Mouse (Mus musculus) thymus, adult 18-20 months (tissue): Measurements from ENCODE around the gene Nptxr.

ENCODE experiments used
- DNase-seq, 2 experiments: peaks; one replicate each; pipeline ENCODE4 v3.0.0; 2022; ENCODE audit warnings: mixed read lengths in 2 of 2

Gene Nptxr

DNA sequence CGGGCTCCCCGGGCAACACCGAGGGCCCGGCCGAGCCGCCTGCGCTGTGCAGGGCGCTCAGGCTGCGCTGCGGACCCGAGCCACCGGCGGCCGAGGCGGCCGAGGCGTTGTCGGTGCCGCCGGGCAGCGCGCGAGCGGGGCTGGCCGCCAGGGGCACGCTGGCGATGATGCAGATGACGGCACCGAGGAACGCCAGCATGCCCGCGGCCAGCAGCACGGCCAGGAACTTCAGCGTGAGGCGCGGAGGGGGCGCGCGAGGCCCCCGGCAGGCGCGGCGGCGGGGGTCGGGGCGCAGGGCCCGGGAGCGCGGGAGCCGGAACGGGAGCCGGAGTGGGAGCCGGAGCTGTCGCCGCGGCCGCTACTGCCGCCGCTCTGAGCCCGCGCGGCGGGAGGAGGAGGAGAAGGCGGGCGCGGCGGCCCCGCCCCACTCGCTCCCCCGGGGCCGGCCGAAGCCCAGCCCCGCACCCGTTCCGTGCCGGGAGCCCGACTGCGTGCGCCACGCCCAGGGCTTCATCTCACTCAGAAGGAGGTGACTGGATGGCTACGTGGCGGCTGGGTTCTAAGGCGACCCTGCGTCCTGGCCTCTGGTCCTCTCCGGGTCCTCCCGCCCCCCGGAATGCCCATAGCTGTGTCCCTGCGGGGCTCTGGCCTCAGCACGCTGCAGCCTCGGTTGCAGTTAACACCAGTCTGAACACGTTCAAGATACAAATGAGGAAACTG lies at the start of gene Nptxr:
Gene Nptxr, minus strand, starts transcription at position 415 of the 720 bp plus-strand sequence.
- DNase-seq: no peak

DNA sequence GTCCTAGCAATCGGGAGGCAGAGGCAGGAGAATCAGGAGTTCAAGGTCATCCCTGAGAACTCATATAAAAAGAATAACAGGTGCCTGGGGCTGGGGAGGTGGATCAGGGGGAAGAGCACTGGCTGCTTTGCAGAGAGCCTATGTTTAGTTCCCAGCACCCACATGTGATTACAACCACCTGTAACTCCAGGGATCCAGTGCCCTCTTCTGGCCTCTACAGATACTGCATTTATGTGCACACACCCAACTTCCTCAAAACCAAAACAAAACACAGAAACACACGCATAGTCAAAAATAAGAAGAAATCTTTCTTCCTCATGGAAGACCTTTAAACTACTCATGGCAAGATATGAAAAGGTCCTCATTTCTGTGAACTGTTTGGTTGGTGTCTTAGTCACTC lies 45.6 kb upstream of the Nptxr start:
- DNase-seq: no peak

DNA sequence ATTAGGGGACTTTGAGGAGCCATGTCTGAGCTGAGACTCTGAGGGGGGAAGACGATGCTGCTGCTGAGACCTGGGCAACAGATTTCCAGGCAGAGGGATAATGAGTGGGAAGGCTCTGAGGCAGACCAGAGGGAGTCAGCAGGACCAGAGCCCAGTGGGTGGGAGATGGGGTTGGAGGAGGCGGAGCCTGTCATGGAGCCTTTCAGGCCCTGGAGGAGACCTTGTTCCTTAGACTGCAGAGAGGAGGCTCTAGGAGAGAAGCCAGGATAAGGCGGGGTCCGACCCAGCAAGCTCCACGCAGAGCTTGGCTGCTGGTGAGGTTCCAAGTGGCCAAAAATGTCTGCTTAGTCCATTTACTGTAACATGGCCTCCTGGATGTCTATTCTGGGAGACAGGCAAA lies 42.5 kb upstream of the Nptxr start:
- DNase-seq: no peak

DNA sequence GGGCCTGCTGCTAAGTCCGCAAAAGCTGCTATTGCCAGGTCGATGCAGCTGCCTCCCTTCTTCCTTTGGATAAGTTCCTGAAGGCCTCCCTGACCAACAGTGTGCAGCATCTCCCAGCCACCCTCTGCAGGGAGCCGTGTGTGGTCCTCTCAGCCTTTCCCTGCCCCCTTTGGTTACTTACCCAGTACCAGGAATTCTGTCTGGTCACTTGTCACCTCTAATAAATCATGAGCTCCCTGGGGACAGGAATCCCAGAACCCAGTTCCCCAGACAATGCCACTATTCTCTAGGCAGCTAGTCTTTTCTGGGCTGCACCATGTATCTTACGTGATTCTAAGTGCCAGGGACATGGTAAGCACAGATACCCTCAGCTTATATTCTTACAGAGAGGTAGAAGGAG lies 41.4 kb upstream of the Nptxr start:
- no peak for DNase-seq

DNA sequence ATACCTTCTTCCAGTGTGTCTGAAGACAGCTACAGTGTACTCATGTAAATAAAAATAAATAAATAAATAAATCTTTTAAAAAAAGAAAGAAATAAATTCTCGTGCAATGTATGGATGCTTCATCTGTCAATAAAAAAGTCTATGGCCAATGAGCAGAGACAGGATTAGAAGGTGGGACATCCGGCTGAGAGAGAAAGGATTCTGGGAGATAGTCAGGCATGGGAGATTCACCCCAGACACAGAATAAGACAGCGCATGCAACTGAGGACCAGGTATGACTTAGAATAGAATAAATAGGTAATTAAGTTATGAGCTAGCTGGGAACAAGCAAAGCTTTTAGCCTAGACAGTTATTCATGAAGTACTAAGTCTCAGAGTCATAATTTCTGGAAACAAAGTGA lies 38.4 kb upstream of the Nptxr start:
- no peak for DNase-seq

DNA sequence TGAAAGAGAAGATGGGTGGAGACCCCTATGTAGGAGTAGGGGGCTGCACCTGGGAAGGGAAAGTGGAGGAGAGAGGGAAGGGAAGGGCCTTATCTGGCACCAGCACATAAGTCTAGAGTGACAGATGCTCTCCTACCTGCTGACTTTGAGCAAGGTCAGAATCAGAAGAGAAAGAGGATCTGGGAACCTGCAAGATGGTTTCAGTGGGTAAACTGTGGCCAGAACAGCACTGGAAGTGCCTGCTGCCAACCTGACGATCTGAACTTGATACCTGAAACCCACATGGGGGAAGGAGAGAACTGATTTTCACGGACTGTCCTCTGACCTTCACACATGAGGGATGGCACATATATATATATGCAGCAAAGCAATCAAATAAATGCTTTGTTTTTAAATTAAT lies 35.7 kb upstream of the Nptxr start:
- no peak for DNase-seq

DNA sequence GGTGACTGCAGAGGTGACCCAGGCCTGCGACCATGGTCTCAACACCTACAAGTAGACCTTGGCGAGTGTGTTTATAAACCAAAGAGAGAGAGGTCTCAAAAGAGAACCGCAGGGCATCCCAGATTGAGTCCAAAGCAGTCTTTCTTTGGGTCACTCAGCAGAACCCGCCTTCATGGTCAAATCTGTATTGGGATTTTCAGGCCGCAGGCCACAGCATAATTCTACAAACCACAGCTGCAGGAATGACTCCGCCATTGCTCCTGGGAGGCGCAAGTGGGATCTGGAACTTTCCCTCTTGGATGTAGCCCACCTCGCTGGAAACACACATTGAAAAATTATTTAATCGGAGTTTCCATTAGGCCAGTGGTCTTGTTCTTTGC lies 30.3 kb upstream of the Nptxr start:
- DNase-seq: no peak

DNA sequence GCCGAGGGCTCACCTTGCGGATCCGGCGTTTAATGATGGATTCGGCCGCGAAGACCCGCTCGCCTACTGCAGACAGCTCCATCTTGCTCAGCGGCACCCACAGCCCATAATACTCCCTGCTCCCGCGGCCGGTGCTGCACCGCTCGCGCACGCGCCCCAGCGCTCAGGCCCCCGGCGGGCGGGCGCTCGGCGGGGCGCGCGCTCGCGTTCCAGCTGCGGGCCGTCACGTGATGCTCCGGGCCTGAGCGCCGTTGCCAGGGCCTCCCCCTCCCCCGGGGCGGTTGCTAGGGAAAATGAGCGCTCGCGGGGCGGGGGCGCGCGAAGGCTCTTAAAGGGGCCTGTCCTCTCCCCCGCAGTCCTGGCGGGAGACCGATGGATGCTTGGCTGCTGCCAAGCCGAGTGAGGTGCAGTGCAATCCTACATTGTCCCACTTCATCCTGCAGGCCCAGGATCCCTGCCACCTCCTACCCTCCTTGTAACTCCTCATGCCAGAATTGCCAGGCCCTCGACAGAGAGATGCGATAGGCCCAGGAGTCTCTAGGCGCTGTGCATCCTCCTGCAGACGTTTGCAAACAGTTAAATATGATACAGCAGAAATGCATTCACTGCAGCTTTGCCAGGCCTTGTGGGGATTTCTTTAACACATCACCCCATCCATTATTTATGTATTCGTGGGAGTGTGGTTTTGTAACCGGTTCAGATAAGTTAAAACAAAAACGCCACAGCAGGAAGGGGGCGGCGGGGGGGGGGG lies 29.7 kb upstream of the Nptxr start, which contains the start of the genes Npcd and Cbx6:
Gene Npcd, minus strand, starts transcription at position 108 of the 751 bp plus-strand sequence.
Gene Cbx6, minus strand, starts transcription at position 559 of the 751 bp plus-strand sequence.
- DNase-seq: peak; percentile 91 to 93

DNA sequence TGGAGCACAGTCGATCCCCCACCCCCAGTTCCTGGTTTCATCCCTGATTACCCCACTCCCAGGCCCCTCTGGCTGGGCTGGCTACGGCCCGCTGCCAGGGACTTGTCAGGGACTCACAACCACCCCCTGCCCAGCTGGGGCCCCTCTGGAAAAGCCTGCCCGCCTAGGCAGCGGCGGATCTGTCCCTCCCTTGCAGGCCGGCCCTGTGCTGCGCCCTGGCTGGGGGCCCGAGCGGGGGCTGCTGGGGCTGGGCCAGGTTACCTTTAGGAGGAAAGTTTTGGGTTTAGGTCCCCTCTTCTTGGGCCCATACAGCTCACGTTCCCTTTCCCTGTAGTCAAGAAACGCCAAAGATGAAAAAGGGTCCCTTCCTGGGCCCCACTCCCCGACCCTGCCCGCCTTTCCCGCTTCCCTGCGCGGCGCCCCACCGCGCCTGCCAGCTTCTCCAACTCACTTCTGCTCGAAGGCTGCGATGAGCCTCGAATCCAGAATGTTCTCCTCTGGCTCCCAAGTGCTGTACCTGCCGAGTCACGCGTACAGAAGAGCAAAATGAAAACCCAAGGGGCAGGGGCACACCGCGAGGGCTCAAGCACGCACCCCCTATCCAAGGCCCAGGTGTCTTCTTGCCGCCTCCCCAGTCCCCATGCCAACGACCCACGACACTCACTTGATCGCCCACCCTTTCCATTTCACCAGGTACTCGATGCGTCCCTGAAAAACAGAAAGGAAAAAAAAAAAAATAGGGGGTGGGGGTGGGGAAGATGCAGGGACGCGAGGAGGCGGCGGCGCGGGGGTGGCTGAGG lies 28.9 kb upstream of the Nptxr start:
- peak; percentile 26 to 45 for DNase-seq

DNA sequence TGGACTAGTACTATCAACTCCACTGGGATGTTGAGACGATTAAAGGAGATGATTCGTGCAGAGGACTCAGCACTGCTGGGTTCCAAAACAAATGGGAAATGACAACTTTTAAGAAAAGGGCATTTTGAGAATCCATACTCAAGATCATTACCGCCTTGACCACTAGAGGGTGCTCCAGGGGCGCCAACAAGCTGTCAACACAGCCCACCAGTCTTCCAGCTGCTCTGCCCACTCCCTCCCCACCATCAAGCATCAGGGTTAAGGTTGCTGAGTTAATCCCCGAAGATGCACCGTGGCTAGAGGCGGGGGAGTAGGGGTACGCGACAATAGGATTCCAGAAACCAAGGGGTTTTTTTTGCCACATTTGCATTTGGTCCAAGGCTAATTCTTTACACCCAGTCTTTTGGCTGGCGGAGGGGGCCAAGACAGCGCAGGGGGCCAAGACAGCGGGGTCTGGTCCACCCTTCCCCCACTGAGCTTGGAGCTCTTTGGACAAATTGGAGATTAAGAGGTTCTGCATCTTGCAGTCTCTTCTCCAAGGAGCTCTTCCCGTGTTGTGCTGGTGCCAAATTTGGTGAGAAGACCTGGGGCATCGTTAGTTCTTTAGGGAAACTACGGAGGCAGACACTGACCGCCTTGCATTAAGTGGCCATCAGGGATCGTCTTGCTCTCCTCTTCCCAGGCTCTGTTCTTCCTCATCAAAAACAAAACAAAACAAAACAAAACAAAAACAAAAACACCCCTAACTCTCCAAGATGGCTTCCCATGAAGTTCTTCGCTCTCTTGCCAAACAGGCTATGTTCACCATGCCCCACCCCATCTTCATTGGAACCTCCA lies 27.7 kb upstream of the Nptxr start:
- peak; percentile 44 to 58 for DNase-seq

DNA sequence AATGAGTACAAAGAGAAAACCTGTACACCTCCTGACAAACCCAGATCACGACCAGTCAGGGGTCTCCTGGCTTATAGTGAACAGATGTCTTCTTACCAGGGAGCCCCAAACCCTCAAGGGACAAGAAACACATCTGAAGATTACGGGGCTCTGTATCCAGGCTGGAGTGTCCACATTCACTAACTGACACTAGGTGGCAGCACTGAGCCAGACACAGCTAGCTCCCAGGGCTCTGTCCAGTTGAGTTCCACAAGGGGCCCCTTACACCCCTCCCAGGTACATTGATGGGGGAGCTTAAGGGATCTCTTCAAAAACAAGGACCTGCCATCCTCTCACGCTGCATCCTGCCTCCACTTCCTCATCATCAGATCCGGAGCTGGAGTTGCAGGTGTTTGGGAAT lies 25.8 kb upstream of the Nptxr start:
- DNase-seq: peak in 1 of 2 experiments; percentile 48

DNA sequence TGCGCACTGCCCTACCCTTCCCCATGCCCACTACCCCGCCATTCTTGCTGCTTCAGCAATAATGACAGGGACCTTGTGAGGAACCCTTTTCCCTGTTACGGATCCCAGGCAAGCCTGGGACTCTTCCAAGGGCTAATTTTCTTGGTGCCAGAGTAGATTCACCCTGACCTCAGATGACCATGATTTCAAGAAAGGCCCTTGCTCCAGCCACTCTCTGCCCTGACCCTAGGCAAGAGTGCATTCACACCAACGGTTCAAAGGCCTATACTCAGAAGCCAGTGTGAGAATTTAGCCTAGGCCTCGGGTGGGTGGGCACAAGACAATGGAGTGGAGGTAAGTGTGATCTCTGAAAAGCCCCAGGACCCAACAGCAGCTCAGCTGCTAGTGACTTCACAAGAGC lies 24.9 kb upstream of the Nptxr start:
- DNase-seq: no peak

DNA sequence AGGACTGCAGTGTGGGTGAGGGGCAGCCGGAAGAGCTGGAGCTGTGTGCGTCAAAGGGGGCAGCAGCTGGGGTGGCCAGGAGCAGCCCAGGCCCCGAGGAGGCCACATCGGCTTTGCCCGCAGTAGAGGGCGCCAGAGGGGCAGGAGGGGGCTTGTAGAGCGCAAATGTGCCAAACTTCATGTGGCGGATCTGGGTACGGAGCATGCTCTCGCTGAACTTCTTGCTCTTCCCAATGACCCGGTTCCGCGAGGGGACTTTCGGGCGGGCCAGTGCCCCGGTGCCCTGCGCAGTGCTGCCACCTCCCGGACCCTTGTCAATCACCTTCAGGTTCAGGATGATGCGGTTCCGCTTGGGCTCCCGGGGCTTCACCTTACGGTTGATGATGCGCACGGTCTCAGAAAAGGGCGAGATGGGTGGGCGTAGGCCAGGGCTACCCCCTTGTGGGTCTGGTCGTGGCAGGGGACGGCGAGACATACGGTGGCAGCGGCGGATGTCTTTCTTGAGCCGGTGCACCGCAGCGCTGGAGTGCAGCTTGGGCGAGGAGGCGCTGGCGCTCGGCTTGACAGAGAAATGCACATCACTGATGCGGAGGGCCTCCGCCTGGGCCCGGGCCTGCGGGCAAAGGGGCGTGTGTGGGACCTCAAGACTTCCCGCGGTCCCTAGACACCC lies 23.9 kb upstream of the Nptxr start:
- no peak for DNase-seq

DNA sequence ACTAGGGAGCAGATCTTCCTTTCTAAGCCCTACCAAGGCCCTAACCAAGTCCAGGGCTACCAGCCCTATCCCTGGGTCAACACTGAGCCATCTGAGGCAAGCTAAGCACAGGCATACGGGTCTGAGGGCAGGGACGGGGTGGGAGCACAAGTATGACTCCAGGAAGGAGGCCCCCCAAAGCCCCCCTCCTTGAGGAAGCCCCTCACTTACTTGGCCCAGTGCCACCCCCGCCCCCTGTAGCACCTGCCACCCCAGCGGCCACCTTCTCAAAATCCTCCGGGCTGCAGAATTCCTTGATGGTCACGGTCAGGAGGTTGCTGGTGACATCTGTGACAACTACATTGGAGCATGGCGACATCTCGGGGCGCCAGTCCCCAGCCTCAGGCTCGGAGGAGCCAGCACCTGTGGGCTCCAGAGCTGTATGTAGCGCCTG lies 23.2 kb upstream of the Nptxr start:
- no peak for DNase-seq

DNA sequence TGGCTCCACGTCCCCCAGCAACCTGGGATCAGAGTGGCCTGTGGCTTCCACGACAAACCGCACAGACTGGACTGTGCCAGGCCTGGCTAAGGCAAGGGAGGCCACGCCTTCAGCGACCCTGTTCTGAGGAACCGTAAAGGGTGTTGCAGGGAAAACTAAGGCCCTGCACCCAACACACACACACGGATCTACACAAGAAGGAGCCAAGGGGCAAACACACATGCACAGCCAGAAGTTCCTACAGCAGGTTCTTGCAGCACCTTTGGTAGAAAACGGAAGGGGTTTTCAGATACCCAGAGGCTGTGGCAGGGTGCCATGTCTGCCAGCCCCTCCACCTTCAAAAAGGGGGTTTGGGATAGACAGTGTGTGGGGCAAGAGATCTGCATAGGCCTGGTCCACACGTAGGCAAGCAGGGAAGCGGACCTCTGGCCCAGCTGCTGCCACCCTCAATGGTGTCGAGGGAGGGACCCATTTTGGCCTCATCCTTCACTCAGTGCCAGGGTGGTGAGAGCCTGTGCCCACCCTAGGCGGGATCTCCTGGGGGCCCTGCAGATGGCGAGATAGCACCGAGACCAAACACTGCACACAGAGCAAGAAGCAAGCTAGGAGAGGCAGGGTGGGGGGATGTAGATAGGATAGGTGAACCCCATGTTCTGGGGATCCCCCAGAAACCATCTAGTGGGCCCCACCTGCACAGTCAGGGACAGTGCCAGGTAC lies 22.7 kb upstream of the Nptxr start:
- no peak for DNase-seq

DNA sequence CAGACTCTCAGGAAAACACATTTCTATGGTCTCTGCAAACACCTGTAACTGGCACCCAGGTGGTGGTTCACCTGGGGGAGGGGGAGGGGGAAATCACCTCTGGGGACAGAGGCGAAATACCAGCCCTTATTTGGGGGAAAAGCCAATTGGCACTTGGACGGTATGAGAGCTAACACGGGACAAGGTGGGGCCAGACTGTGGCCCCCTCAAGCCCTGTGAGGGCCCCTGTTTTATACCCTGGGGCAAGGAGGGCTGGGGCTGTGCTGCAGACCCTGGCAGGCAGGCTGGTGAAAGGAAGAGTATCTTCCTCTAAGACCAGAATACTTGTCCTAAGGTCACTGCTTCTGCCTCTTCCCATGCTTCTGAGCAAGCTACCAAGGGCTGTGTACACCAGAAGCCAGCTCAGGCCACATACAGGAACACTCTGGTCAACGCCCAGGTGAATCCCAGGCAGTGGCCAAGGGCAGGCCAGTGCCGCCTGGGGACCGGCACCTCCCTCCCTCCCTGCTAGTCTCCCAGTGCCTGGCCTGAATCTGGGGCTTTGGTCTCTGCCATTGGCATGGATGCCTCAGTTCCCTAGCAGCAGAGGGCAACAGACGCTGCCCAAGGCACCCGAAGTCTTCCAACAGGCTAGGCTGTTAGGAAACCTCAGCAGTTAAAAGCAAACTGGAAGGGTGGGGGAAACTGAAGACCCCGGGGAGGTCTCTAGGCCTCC lies 21.8 kb upstream of the Nptxr start:
- DNase-seq: no peak

DNA sequence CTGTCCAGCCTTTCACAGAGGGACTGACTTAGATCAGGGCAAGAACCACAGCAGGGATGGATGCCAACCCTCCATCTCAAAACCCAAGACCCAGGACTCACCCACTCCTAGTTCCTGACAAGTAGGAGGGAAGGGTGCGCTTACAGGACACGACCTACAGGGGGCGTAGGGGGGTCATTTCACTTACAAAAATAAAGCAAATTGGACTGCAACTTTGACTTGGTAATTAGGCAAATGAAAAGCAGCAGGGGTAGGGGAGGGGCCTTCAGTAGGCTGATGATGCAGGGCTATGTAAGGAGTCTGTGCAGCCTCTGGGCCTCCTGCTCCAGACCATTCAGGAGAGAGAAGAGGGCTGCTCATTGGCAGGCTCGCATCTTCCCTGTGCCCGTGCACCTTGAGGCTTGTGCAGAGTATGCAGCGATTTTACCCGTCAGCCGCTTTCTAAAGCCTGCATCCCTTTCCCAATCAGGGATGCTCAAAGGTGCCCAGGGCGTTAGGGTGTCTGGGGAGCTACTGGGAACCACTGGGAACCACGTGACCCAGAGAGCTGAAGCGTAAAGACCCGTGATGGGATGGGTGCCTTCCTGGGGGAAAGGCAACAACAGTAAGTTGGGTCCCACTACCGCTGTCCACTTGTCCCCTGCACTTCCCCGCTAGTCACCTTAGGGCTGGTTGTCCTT lies 20.7 kb upstream of the Nptxr start:
- DNase-seq: no peak

DNA sequence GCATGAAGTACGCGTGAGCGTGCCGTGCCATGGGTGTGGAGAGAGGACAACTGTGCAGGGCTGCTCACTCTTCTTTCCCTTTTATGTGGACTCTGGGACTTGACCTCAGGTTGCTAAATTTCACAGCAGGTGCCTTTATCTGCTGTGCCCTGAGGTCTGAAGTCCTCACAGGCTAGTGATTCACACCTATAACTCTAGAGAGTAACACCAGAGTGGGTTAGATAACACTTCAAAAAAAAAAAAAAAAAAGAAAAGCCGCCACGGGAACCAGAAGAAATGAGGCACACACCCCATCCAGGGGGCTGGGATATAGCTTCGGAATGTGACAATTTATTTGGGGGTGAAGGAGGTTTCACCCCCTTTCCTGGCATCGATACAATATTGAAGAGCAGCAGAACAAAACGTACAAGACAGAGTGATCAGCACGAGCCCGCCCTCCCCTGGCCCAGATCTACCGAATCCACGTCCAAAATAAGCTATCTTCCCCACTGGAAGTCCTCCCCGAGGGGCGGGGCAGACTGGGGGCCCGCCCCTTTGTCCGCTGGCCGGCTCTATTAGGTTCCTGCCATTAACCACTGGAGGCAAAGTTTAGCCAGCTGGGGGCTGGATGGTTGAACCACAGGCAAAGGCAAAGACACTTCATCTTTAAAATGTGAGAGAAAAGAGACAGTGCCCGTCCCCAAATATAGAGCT lies 19.2 kb upstream of the Nptxr start:
- DNase-seq: no peak
